Mouse (Mus musculus): ENCODE measurements around the gene Nhp2. TPM values are rescaled to one million over a fixed set of nuclear protein-coding genes. Genes with fewer than 3 reads are reported as not detected.

The Nhp2 gene
- polyA plus RNA-seq, 1 experiment from 2014 or later, result 101 TPM

DNA sequence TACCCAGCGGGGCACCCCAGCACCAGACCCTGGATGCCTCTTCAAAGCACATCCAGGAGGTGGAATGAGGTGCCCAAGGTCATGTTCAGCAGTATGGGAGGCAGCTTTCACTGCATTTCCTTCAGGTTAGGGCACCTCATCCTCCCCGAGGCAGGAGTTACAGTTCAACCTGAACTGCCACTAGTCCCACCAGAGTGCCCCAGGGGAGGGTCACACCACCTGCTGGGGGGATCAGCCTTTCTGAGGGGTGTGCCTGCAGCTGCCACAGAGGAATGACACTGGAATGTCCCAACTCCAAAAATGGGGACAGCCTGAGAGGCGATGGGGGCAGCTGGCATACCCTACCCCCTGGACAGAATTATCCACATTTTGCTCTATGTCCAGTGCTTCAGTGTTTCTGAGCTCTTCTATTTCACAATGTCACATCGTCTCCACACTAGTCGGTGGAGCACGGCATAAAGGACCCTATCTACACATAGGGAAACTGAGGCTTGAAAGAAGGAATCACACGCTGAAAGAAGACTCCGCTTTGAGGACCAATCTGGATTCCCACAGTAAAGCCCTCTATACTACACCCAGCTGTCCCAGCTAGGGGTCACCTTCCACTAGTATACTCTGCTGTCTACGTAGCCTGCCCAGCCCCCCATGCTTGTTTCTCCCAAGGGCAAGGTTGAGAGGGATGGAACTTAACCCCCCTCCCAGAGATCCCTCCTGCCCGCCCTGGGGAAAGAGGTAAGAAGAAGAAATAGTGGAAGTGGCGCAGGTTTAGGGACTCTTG, 29.8 kb downstream of the Nhp2 start:
- Histone ChIP-seq H3K9me3 (no peaks in the 10 kb centered on the region), H3K27ac (replicated peaks) (peak overlapping the region; percentile 28; the same call in 1 of the 2 replicates), H3K4me3 (peak overlapping the region; percentile 65), H3K4me2 (peak overlapping the region; percentile 77), H3K4me1 (peaks cover 34% of the 10 kb centered on the region), H3K9ac (peak overlapping the region; percentile 84), H3K36me3 (peaks cover 13% of the 10 kb centered on the region), H3K27me3 (replicated peaks) (peaks cover 30% of the 10 kb centered on the region)
- WGBS, result 30% methylated on average over 11 of the region's 11 CpGs
- ATAC-seq (ENCODE audit: extremely low read depth, insufficient number of reproducible peaks, low FRiP score, low TSS enrichment), result no peak

DNA sequence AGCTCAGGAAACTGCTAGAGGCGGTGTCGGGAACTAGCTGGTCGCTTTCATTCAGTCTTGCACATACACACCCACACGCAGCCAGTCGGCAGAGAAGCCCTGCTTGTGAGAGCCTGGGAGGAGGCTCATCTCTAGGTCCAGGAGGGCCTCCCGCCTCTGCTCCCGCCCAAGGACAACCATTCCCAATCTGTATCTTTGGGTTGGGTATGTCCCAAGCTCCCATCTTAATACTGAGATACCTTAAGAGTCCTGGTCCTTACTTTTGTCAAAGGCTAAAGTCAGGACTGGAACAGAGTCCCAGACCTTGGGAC, 30.3 kb downstream of the Nhp2 start:
- peak overlapping the region; percentile 77 for H3K4me2 ChIP-seq
- peaks cover 24% of the 10 kb centered on the region for H3K27me3 ChIP-seq (replicated peaks)
- peaks cover 7% of the 10 kb centered on the region for H3K36me3 ChIP-seq
- peak overlapping the region; percentile 20; the same call in 1 of the 2 replicates for H3K27ac ChIP-seq (replicated peaks)
- peak overlapping the region; percentile 65 for H3K4me3 ChIP-seq
- H3K4me1 ChIP-seq, result peaks cover 34% of the 10 kb centered on the region
- H3K9me3 ChIP-seq, result no peaks in the 10 kb centered on the region
- no peak for ATAC-seq (ENCODE audit: extremely low read depth, insufficient number of reproducible peaks, low FRiP score, low TSS enrichment)
- H3K9ac ChIP-seq, result peak overlapping the region; percentile 84
- WGBS, result 6% methylated on average over 7 of the region's 7 CpGs

DNA sequence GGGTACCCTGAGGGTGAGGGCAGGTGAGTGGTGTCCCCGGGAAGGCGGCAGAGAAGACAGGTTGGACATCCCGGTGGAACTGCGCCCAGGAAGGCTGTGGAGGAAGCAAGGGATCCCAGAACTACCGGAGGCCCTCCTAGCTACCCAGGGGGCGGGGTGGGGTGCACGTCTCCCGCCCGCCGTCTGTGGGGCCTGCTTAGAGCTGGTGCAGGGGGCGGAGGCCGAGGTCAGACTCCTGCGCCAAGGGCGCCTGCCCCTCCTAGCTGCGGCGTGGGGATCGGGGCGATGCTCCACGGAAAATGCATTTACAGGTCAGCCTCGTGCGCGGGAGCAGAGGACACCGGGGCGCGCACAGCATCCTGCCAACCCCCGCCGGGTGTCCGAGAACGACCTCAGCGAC, 30.7 kb downstream of the Nhp2 start:
- Histone ChIP-seq H3K4me2 (peak overlapping the region; percentile 77), H3K27me3 (replicated peaks) (peaks cover 21% of the 10 kb centered on the region), H3K36me3 (peaks cover 4% of the 10 kb centered on the region), H3K9ac (peak overlapping the region; percentile 84), H3K9me3 (no peaks in the 10 kb centered on the region), H3K4me1 (peaks cover 34% of the 10 kb centered on the region), H3K27ac (replicated peaks) (no peak overlapping the region), H3K4me3 (peak overlapping the region; percentile 65)
- no peak for ATAC-seq (ENCODE audit: extremely low read depth, insufficient number of reproducible peaks, low FRiP score, low TSS enrichment)
- WGBS, result under 1% methylated on average over 27 of the region's 30 CpGs

- Histone ChIP-seq H3K4me3 (peak within 1 kb of the TSS; percentile 65), H3K27ac (replicated peaks) (peak within 1 kb of the TSS; percentile 20; the same call in 1 of the 2 replicates), H3K4me2 (peak within 1 kb of the TSS; percentile 77), H3K27me3 (replicated peaks) (peaks cover 16% of the 10 kb centered on the region), H3K4me1 (peaks cover 30% of the 10 kb centered on the region), H3K36me3 (no peaks in the 10 kb centered on the region), H3K9me3 (no peaks in the 10 kb centered on the region), H3K9ac (peak within 1 kb of the TSS; percentile 84)
- ATAC-seq (ENCODE audit: extremely low read depth, insufficient number of reproducible peaks, low FRiP score, low TSS enrichment), result peak; percentile 53; the same call in 1 of the 2 replicates
- WGBS, result 2% methylated on average over 70 of the region's 70 CpGs
These were observed 31.4 kb downstream of the Nhp2 start, which contains the start of the genes N4bp3 and D930048N14Rik for GRCm38 (mm10) chr11:51650691-51651515. Gene N4bp3, minus strand, starts transcription at chr11:51650842. Gene D930048N14Rik, plus strand, starts transcription at chr11:51650954.

GRCm38 (mm10) chr11:51652889-51653418, 33.4 kb downstream of the Nhp2 start:
- ATAC-seq (ENCODE audit: extremely low read depth, insufficient number of reproducible peaks, low FRiP score, low TSS enrichment), result no peak
- 84% methylated on average over 4 of the region's 4 CpGs for WGBS

GRCm38 (mm10) chr11:51653736-51654135, 34.2 kb downstream of the Nhp2 start:
- Histone ChIP-seq H3K27me3 (replicated peaks) (peaks cover 14% of the 10 kb centered on the region), H3K9ac (no peak overlapping the region), H3K4me1 (peaks cover 22% of the 10 kb centered on the region), H3K36me3 (no peaks in the 10 kb centered on the region), H3K27ac (replicated peaks) (no peak overlapping the region), H3K4me2 (no peak overlapping the region), H3K9me3 (no peaks in the 10 kb centered on the region), H3K4me3 (no peak overlapping the region)
- 77% methylated on average over 6 of the region's 6 CpGs for WGBS
- no peak for ATAC-seq (ENCODE audit: extremely low read depth, insufficient number of reproducible peaks, low FRiP score, low TSS enrichment)

More at GRCm38 (mm10) chr11:51652889-51653418, 33.4 kb downstream of the Nhp2 start:
- Histone ChIP-seq H3K4me1 (peaks cover 21% of the 10 kb centered on the region), H3K9ac (no peak overlapping the region), H3K27me3 (replicated peaks) (peaks cover 14% of the 10 kb centered on the region), H3K27ac (replicated peaks) (no peak overlapping the region), H3K9me3 (no peaks in the 10 kb centered on the region), H3K36me3 (no peaks in the 10 kb centered on the region), H3K4me3 (no peak overlapping the region), H3K4me2 (no peak overlapping the region)

DNA sequence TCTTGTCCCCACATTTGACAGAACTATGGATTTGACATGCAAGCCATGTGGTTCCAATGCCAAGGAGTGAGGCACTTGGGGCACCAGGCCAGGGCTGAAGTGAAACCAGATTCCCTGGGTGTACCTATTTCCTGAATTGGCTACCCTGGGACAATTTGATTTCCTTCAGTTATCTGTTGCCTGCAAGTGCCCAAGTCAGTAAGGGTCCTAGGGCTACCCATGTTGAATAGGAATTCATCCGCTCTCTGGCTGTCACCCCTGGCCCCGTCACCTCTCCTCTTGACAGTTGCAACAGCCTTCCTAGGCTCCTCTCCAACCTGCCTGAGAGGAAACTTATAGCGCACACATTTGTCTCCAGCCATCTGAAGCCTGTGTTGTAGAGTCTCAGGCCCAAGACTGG, 35.4 kb downstream of the Nhp2 start:
- no peaks in the 10 kb centered on the region for H3K36me3 ChIP-seq
- ATAC-seq (ENCODE audit: extremely low read depth, insufficient number of reproducible peaks, low FRiP score, low TSS enrichment), result no peak
- no peak overlapping the region for H3K4me3 ChIP-seq
- H3K4me1 ChIP-seq, result peaks cover 16% of the 10 kb centered on the region
- peaks cover 4% of the 10 kb centered on the region for H3K27me3 ChIP-seq (replicated peaks)
- WGBS, result 87% methylated on average over 3 of the region's 3 CpGs
- H3K9ac ChIP-seq, result no peak overlapping the region
- no peak overlapping the region for H3K4me2 ChIP-seq
- no peaks in the 10 kb centered on the region for H3K9me3 ChIP-seq
- no peak overlapping the region for H3K27ac ChIP-seq (replicated peaks)

DNA sequence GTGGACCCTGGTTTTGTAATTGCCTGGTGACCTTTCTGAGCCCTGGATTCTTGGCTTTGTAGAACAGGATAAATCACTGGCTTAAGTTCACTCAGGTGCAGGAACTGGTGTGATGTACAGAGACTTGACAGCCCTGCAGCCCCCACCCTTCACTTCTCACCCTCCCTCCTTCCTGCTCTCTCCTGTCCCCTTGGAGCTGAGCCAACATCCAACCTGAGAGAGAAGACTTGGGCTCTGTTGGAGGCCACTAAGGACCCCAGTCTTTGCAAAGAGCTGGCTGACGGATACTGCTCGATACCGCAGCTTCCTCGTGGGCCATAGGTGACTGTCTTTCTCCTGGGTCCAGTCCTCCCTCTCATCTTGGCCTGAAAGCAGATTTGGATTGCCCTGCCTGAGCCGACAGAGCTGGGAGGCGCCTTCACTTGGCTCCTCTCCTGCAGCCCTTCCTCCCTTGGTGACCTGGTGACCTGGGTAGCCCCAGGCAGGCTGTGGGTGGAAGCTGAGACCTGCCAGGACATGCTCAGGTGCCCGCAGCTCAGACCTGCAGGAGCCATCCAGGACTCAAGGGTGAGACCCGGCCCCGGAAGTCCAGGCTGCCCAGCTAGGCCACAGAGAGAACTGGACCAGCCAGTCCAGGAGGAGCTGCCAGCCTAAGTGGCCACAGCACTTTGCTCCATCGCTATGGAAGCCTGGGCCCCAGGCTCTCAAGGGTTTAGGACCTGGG, 37.4 kb downstream of the Nhp2 start:
- WGBS, result 79% methylated on average over 10 of the region's 10 CpGs
- no peak overlapping the region for H3K4me3 ChIP-seq
- H3K9ac ChIP-seq, result no peak overlapping the region
- H3K4me2 ChIP-seq, result no peak overlapping the region
- no peaks in the 10 kb centered on the region for H3K36me3 ChIP-seq
- no peaks in the 10 kb centered on the region; the same call in 1 of the 2 replicates for H3K27me3 ChIP-seq (replicated peaks)
- H3K27ac ChIP-seq (replicated peaks), result no peak overlapping the region
- ATAC-seq (ENCODE audit: extremely low read depth, insufficient number of reproducible peaks, low FRiP score, low TSS enrichment), result no peak
- peaks cover 12% of the 10 kb centered on the region; the same call in 1 of the 2 replicates for H3K4me1 ChIP-seq
- no peaks in the 10 kb centered on the region for H3K9me3 ChIP-seq

DNA sequence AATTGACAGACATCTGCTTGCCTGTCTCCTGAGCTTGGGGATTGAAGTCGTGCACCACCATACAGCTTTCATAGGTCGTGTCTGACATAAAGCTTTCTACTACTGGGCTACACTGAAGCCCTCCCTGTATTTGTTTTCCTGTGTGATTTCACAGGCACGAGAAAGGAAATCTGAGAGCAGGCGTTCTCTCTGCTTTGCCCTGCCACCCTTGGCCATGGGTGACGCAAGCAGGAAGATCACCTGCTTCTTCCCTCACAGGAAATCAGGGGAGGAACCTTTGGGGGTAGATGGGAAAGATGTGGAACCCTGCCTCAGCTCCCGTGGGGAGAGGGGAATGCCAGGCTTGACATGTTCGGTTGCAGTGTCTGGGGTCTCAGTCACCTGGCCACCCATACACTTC, 38.8 kb downstream of the Nhp2 start:
- Histone ChIP-seq H3K27me3 (replicated peaks) (no peaks in the 10 kb centered on the region), H3K9me3 (no peaks in the 10 kb centered on the region), H3K4me3 (no peak overlapping the region), H3K4me2 (no peak overlapping the region), H3K4me1 (peaks cover 12% of the 10 kb centered on the region; the same call in 1 of the 2 replicates), H3K36me3 (no peaks in the 10 kb centered on the region), H3K27ac (replicated peaks) (no peak overlapping the region), H3K9ac (no peak overlapping the region)
- WGBS, result 48% methylated on average over 7 of the region's 7 CpGs
- ATAC-seq (ENCODE audit: extremely low read depth, insufficient number of reproducible peaks, low FRiP score, low TSS enrichment), result no peak

GRCm38 (mm10) chr11:51658705-51659104, 39.2 kb downstream of the Nhp2 start:
- Histone ChIP-seq H3K4me3 (no peak overlapping the region), H3K4me1 (peaks cover 12% of the 10 kb centered on the region; the same call in 1 of the 2 replicates), H3K9me3 (no peaks in the 10 kb centered on the region), H3K4me2 (no peak overlapping the region), H3K27me3 (replicated peaks) (no peaks in the 10 kb centered on the region), H3K36me3 (no peaks in the 10 kb centered on the region), H3K9ac (0 out of 2 replicates have a peak overlapping the region, but pooled peaks have one; percentile 16), H3K27ac (replicated peaks) (no peak overlapping the region)
- no peak for ATAC-seq (ENCODE audit: extremely low read depth, insufficient number of reproducible peaks, low FRiP score, low TSS enrichment)
- WGBS, result 58% methylated on average over 6 of the region's 6 CpGs
